Comparison of ENCODE assay signal across 10 mouse cellular contexts in the genomic region with DNA sequence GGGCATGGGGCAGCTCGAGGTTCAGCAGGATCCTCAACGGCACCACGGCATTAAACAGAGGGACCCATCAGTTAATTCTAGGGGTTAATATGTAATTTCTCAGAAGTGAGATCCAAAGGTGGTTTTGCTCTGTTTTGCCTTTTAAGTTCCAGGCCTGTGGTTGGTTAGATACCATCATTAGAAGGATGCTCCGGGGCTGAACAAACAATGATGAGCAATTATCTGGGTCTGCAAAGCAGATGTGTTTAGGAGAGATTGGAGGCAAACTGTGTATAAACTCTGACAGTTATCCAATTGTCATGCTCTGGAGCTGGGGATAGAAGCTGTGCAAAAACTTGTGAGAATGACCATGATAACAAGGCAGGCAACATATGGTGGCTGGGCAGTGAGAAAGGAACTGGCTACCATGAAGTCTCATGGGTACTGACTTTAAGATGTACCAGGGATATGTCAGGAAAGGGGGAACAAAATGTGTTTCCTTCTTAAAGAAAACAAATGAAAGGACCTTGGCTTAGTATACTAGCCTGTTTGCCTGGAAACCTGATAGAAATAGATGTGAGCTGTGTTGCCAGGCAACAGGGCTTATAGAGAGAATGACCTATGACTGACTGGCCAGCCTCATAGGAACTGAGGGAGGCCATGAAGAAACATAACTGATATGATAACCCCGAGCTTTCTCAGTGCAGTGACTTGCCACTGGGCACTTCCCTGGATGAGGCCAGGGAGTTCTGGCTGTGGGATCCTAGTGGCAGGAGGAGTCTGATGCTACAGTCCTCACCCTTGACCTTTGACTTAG.
A peak's percentile ranks its signal among the peaks of the same experiment; 100 is the strongest.
DNase-seq lines count a peak whose midpoint lies in the region; ATAC-seq and TF ChIP-seq lines count a peak whose summit lies in the region.
"Had no signal": no experiment of that assay in that cellular context is flagged by ENCODE, and none has a peak within 500 bp of the region (broad histone marks: within the 10 kb centered on the region; RNA-seq: fewer than 3 reads in every experiment).

No protein-coding gene starts in this region.

- no peaks in the 10 kb centered on the region for H3K36me3 ChIP-seq in forebrain, postnatal 0 days (ENCODE audit: insufficient read depth)
- no peaks in the 10 kb centered on the region for H3K36me3 ChIP-seq in forebrain, embryonic 10.5 days (replicated peaks)
- no peaks in the 10 kb centered on the region for H3K36me3 ChIP-seq in neural tube, embryonic 13.5 days
- no peaks in the 10 kb centered on the region for H3K36me3 ChIP-seq in liver, embryonic 16.5 days (ENCODE audit: control insufficient read depth, insufficient read depth)

- H3K4me1 ChIP-seq in forebrain, postnatal 0 days (ENCODE audit: insufficient read depth): peaks cover 11% of the 10 kb centered on the region
- H3K4me1 ChIP-seq in forebrain, embryonic 10.5 days: peaks cover 13% of the 10 kb centered on the region
- H3K4me1 ChIP-seq in neural tube, embryonic 13.5 days (replicated peaks): peaks cover 37% of the 10 kb centered on the region
- H3K4me1 ChIP-seq in liver, embryonic 16.5 days (ENCODE audit: control insufficient read depth, low read depth, low read length): peaks cover 15% of the 10 kb centered on the region

- no peaks in the 10 kb centered on the region for H3K9me3 ChIP-seq in forebrain, postnatal 0 days (ENCODE audit: low read length)
- H3K9me3 ChIP-seq in forebrain, embryonic 10.5 days: no peaks in the 10 kb centered on the region
- no peaks in the 10 kb centered on the region for H3K9me3 ChIP-seq in neural tube, embryonic 13.5 days
- H3K9me3 ChIP-seq in liver, embryonic 16.5 days (replicated peaks; ENCODE audit: control insufficient read depth, low read length): no peaks in the 10 kb centered on the region

- H3K4me3 ChIP-seq in forebrain, postnatal 0 days (ENCODE audit: low read depth, low read length): no peak overlapping the region
- H3K4me3 ChIP-seq in forebrain, embryonic 10.5 days: no peak overlapping the region
- H3K4me3 ChIP-seq in neural tube, embryonic 13.5 days: no peak overlapping the region
- no peak overlapping the region for H3K4me3 ChIP-seq in liver, embryonic 16.5 days (ENCODE audit: low read depth, low read length)

- H3K27ac ChIP-seq in forebrain, postnatal 0 days (ENCODE audit: low read depth, low read length): no peak overlapping the region
- H3K27ac ChIP-seq in forebrain, embryonic 10.5 days: no peak overlapping the region
- H3K27ac ChIP-seq in neural tube, embryonic 13.5 days (replicated peaks): peak overlapping the region; percentile 38; the same call in 1 of the 2 replicates
- no peak overlapping the region for H3K27ac ChIP-seq in liver, embryonic 16.5 days (ENCODE audit: low read length)
- H3K27ac ChIP-seq: kidney, postnatal 0 days had no signal

- H3K9ac ChIP-seq in forebrain, postnatal 0 days: no peak overlapping the region
- 0 out of 2 replicates have a peak overlapping the region, but pooled peaks have one; percentile 2 for H3K9ac ChIP-seq in neural tube, embryonic 13.5 days
- no peak overlapping the region for H3K9ac ChIP-seq in liver, embryonic 16.5 days (ENCODE audit: low read depth, low read length)

- no peak for DNase-seq in forebrain, postnatal 0 days
- no peak for DNase-seq in forebrain, embryonic 10.5 days (ENCODE audit: extremely low spot score, low spot score)
- no peak for DNase-seq in neural tube, embryonic 10.5 days (ENCODE audit: extremely low spot score, low spot score)
- no peak for DNase-seq in layer of hippocampus, postnatal 10 days (ENCODE audit: low spot score in 2 of 2)
- no peak for DNase-seq in right cerebral cortex, postnatal 10 days (ENCODE audit: low spot score in 2 of 2)
- no peak for DNase-seq in thymus, postnatal 14 days
- DNase-seq: cerebellum, adult 2 months had no signal

- no peaks in the 10 kb centered on the region for H3K27me3 ChIP-seq in forebrain, postnatal 0 days (ENCODE audit: insufficient read depth, low read length)
- no peaks in the 10 kb centered on the region for H3K27me3 ChIP-seq in forebrain, embryonic 10.5 days (ENCODE audit: poor library complexity, severe bottlenecking)
- H3K27me3 ChIP-seq in neural tube, embryonic 13.5 days: no peaks in the 10 kb centered on the region
- H3K27me3 ChIP-seq in liver, embryonic 16.5 days (ENCODE audit: control insufficient read depth, insufficient read depth, low read depth, low read length): no peaks in the 10 kb centered on the region

- ATAC-seq in forebrain, postnatal 0 days: 0 out of 2 replicates have a peak, but pooled peaks have one; percentile 19
- no peak for ATAC-seq in neural tube, embryonic 13.5 days (ENCODE audit: low read depth)
- peak; percentile 45; the same call in 1 of the 2 replicates for ATAC-seq in liver, embryonic 16.5 days (ENCODE audit: low read depth)

- no peak for TF ChIP-seq CTCF in forebrain, postnatal 0 days (IDR thresholded peaks at IDR 0.05; ENCODE audit: low read depth)

- H3K4me2 ChIP-seq in forebrain, postnatal 0 days (ENCODE audit: low read depth): no peak overlapping the region
- H3K4me2 ChIP-seq in neural tube, embryonic 13.5 days: no peak overlapping the region
- H3K4me2 ChIP-seq in liver, embryonic 16.5 days (ENCODE audit: low read depth, low read length): no peak overlapping the region

- WGBS in forebrain, postnatal 0 days: 50% methylated on average over 5 of the region's 5 CpGs
- 80% methylated on average over 5 of the region's 5 CpGs for WGBS in forebrain, embryonic 10.5 days
- 68% methylated on average over 5 of the region's 5 CpGs for WGBS in neural tube, embryonic 13.5 days
- WGBS in liver, embryonic 16.5 days (ENCODE audit: insufficient replicate concordance): 11% methylated on average over 5 of the region's 5 CpGs
